Mouse (Mus musculus) midbrain, embryonic 11.5 days (tissue): Measurements from ENCODE around the gene Hmbs. TPM values are rescaled to one million over a fixed set of nuclear protein-coding genes. Genes with fewer than 3 reads are reported as not detected.

Experiments used
- ATAC-seq: fragments of 200-750 bp; cut with Nextera tagmentation; 2 replicates; pipeline ENCODE4 v1.8.0; 2017; ENCODE audit warnings: moderate TSS enrichment, moderate library complexity; ENCODE audit not compliant: low FRiP score
- DNase-seq: peaks from one replicate; pipeline ENCODE4 v3.0.0; 2015; ENCODE audit warnings: low spot score; ENCODE audit errors: missing footprints
- H3K27ac ChIP-seq: fragments of 300-500 bp; sonication (generic); 2 replicates; pipeline ENCODE4 v1.5.1; 2014; ENCODE audit warnings: low read depth, low read length
- H3K27me3 ChIP-seq: fragments of 300-500 bp; sonication (generic); 2 replicates; pipeline ENCODE4 v1.6.1; 2014; ENCODE audit warnings: mild to moderate bottlenecking, low read length, moderate library complexity, mixed read lengths; ENCODE audit not compliant: control insufficient read depth, insufficient read depth
- H3K36me3 ChIP-seq: fragments of 300-500 bp; sonication (generic); 2 replicates; pipeline ENCODE4 v1.6.1; 2014; ENCODE audit warnings: mild to moderate bottlenecking, low read length, moderate library complexity, mixed read lengths; ENCODE audit not compliant: control insufficient read depth, insufficient read depth
- H3K4me1 ChIP-seq: fragments of 300-500 bp; sonication (generic); 2 replicates; pipeline ENCODE4 v1.6.1; 2014; ENCODE audit warnings: low read length; ENCODE audit not compliant: control insufficient read depth, insufficient read depth
- H3K4me2 ChIP-seq: fragments of 300-500 bp; sonication (generic); 2 replicates; pipeline ENCODE4 v1.6.1; 2014; ENCODE audit warnings: mild to moderate bottlenecking, moderate library complexity
- H3K4me3 ChIP-seq: fragments of 300-500 bp; sonication (generic); 2 replicates; pipeline ENCODE4 v1.5.1; 2014; ENCODE audit warnings: low read depth, low read length
- H3K9ac ChIP-seq: fragments of 300-500 bp; sonication (generic); 2 replicates; pipeline ENCODE4 v1.6.1; 2014; ENCODE audit warnings: low read length
- H3K9me3 ChIP-seq: fragments of 300-500 bp; sonication (generic); 2 replicates; pipeline ENCODE4 v1.6.1; 2016; ENCODE audit warnings: low read length; ENCODE audit not compliant: control insufficient read depth
- WGBS: fragments of 180-500 bp; shearing (Covaris S2); extraction: QIAGEN DNeasy Blood & Tissue Kit; methylation state at CpG from one replicate; pipeline ENCODE4 v1.1.7; 2014; 5-methylcytosine and 5-hydroxymethylcytosine counted together
- polyA plus RNA-seq: library from polyadenylated mRNA; unstranded; fragments of >200 nt; fragmentation: Nextera tagmentation; extraction: Ambion mirVana; gene quantifications from 2 replicates; pipeline ENCODE4 v1.2.1, GENCODE M21; 2014

The Hmbs gene
- polyA plus RNA-seq, 1 experiment from 2014 or later: 147 TPM

- Histone ChIP-seq H3K27ac (no peak overlapping the region), H3K9me3 (no peaks in the 10 kb centered on the region), H3K27me3 (no peaks in the 10 kb centered on the region), H3K9ac (no peak overlapping the region), H3K4me1 (no peaks in the 10 kb centered on the region), H3K36me3 (peaks cover 66% of the 10 kb centered on the region), H3K4me2 (no peak overlapping the region), H3K4me3 (no peak overlapping the region)
- DNase-seq (no peak), ATAC-seq (no peak)
- WGBS: 97% methylated on average over 4 of the region's 4 CpGs
Measured at GRCm38 (mm10) chr9:44351396-44351795, 7.4 kb upstream of the Hmbs start.

DNA sequence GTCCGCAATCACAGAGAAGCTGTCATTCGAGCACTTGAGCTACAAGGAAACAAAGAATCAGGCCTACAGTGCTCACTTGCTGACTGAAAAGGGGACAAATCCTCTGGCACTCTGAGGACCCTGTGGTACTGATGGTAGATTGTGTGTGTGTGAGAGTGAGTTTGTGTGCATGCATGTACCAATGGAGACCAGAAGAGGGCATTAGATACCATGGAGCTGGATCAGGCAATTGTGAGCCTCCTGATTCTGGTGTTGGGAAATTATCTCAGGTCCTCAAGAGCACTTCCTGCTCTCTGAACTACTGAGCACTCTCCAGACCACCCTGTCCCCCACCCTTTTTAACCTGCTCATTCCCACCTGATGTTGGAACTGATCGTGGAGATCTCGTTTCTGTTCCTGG is 4.5 kb upstream of the Hmbs start:
- ATAC-seq (no peak), DNase-seq (no peak)
- Histone ChIP-seq H3K27me3 (no peaks in the 10 kb centered on the region), H3K4me3 (no peak overlapping the region), H3K4me1 (no peaks in the 10 kb centered on the region), H3K9me3 (no peaks in the 10 kb centered on the region), H3K9ac (no peak overlapping the region), H3K27ac (no peak overlapping the region), H3K4me2 (no peak overlapping the region), H3K36me3 (peaks cover 45% of the 10 kb centered on the region)
- 96% methylated on average over 4 of the region's 4 CpGs for WGBS

DNA sequence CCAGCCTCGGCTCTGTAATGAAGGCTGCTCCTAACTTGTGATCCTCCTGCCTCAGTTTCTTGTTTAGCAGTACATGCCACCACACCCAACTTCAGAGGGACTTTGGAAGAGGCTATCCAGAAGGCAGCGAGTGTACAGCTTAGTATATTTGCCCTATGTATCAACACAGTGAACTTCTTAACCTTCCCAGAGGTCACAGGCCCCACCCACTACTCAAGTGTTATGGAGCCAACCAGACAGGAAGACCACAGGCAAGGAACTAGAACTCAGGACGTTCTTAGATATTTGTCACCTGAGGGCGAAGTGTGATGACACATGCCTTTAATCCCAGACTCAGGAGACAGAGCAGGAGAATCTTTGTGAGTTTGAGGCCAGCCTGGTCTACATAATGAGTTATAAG is 3.6 kb upstream of the Hmbs start:
- H3K36me3 ChIP-seq: peaks cover 36% of the 10 kb centered on the region
- 93% methylated on average over 4 of the region's 4 CpGs for whole genome bisulfite sequencing

GRCm38 (mm10) chr9:44347166-44347565 is 3.1 kb upstream of the Hmbs start:
- Histone ChIP-seq H3K4me1 (peaks cover 6% of the 10 kb centered on the region), H3K4me3 (no peak overlapping the region), H3K9ac (no peak overlapping the region), H3K27me3 (no peaks in the 10 kb centered on the region), H3K36me3 (peaks cover 33% of the 10 kb centered on the region), H3K4me2 (no peak overlapping the region), H3K9me3 (no peaks in the 10 kb centered on the region), H3K27ac (no peak overlapping the region)
- WGBS: 95% methylated on average over 9 of the region's 9 CpGs
- ATAC-seq (no peak), DNase-seq (no peak)

More for the DNA sequence above, 3.6 kb upstream of the Hmbs start:
- DNase-seq (no peak), ATAC-seq (no peak)
- no peak overlapping the region for H3K27ac ChIP-seq
- H3K9me3 ChIP-seq: no peaks in the 10 kb centered on the region
- H3K27me3 ChIP-seq: no peaks in the 10 kb centered on the region
- no peak overlapping the region for H3K4me2 ChIP-seq
- H3K4me1 ChIP-seq: peaks cover 6% of the 10 kb centered on the region
- H3K9ac ChIP-seq: no peak overlapping the region
- H3K4me3 ChIP-seq: no peak overlapping the region

DNA sequence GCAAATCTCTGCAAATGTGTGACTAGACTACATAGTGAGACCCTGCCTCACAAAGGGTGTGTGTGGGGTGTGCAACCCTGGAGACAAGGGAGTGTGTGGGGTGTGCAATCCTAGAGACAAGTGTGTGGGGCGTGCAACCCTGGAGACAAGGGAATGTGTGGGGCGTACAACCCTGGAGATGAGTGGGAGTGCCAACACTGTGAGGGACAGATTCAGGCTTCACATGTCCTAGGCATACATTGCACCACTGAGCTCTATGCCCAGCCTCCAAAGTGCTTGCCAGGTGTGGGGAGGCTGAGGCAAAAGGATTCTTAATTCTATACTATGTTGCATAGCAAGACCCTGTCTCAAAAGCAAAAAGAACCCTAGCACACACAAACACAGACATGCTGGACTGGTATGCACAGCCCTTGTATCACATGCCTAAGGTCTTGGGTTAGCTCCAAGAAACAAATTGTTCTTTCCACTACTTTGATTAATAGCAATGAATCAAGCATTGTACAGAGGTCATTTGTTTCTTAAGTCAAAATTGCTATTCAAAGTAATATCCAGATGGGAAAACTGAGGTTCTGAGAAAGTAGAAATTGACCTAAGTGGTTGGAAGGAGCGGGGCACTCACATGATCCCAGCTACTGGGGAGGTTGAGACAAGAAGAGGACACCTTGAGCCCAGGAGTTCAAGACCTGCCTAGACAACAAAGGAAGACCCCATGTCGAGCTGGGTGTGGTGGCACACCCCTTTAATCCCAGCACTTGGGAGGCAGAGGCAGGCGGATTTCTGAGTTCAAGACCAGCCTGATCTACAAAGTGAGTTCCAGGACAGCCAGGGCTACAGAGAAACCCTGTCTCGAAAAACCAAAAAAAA is 1.8 kb upstream of the Hmbs start:
- H3K4me3 ChIP-seq: no peak overlapping the region
- no peak overlapping the region for H3K9ac ChIP-seq
- peaks cover 6% of the 10 kb centered on the region for H3K4me1 ChIP-seq
- DNase-seq: no peak
- H3K27me3 ChIP-seq: no peaks in the 10 kb centered on the region
- 91% methylated on average over 6 of the region's 6 CpGs for WGBS
- H3K4me2 ChIP-seq: no peak overlapping the region
- no peaks in the 10 kb centered on the region for H3K9me3 ChIP-seq
- H3K27ac ChIP-seq: no peak overlapping the region
- H3K36me3 ChIP-seq: peaks cover 30% of the 10 kb centered on the region
- no peak for ATAC-seq

- WGBS: 20% methylated on average over 6 of the region's 6 CpGs
- peak overlapping the region; percentile 55 for H3K9ac ChIP-seq
- no peak for DNase-seq
- H3K36me3 ChIP-seq: peaks cover 13% of the 10 kb centered on the region
- peak overlapping the region; percentile 59 for H3K4me2 ChIP-seq
- H3K4me3 ChIP-seq: peak overlapping the region; percentile 49
- H3K9me3 ChIP-seq: no peaks in the 10 kb centered on the region
- peak; percentile 17; the same call in 1 of the 2 replicates for ATAC-seq
- H3K27me3 ChIP-seq: no peaks in the 10 kb centered on the region
- peak overlapping the region; percentile 86 for H3K27ac ChIP-seq
- H3K4me1 ChIP-seq: peaks cover 6% of the 10 kb centered on the region
Measured at GRCm38 (mm10) chr9:44343290-44343689, 738 bp downstream of the Hmbs start.

DNA sequence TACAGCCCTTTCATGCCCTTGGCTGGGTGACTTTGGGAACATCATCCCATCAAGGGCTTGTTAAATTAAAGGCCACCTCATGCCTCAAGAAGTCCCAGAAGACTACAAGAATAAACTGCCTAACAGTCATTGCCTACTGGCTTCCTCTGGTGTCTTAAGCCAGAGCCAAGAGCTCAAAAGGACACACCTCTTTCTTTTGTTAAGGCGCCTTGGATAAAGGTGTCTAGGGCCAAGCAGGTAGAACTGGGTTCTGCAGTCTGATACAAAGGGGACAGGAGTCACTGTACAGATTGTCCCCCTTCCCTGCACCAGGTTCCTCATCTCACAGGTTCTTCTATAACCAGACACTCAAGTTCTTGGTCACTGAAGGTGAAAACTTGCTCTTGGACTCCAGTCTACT is 1.4 kb downstream of the Hmbs start:
- Histone ChIP-seq H3K4me1 (peaks cover 6% of the 10 kb centered on the region), H3K4me3 (no peak overlapping the region), H3K36me3 (peaks cover 8% of the 10 kb centered on the region), H3K9ac (peak overlapping the region; percentile 55; the same call in 1 of the 2 replicates), H3K27ac (peak overlapping the region; percentile 25; the same call in 1 of the 2 replicates), H3K27me3 (no peaks in the 10 kb centered on the region), H3K4me2 (peak overlapping the region; percentile 59; the same call in 1 of the 2 replicates), H3K9me3 (no peaks in the 10 kb centered on the region)
- 92% methylated on average over 1 of the region's 1 CpGs for WGBS
- DNase-seq (no peak), ATAC-seq (no peak)

GRCm38 (mm10) chr9:44342173-44342572 is 1.9 kb downstream of the Hmbs start:
- DNase-seq (no peak), ATAC-seq (no peak)
- Histone ChIP-seq H3K27me3 (no peaks in the 10 kb centered on the region), H3K27ac (peak overlapping the region; percentile 25; the same call in 1 of the 2 replicates), H3K4me1 (peaks cover 10% of the 10 kb centered on the region), H3K36me3 (peaks cover 3% of the 10 kb centered on the region; the same call in 1 of the 2 replicates), H3K4me2 (no peak overlapping the region), H3K4me3 (peak overlapping the region; percentile 3; the same call in 1 of the 2 replicates), H3K9ac (no peak overlapping the region), H3K9me3 (no peaks in the 10 kb centered on the region)
- WGBS: 86% methylated on average over 3 of the region's 3 CpGs

DNA sequence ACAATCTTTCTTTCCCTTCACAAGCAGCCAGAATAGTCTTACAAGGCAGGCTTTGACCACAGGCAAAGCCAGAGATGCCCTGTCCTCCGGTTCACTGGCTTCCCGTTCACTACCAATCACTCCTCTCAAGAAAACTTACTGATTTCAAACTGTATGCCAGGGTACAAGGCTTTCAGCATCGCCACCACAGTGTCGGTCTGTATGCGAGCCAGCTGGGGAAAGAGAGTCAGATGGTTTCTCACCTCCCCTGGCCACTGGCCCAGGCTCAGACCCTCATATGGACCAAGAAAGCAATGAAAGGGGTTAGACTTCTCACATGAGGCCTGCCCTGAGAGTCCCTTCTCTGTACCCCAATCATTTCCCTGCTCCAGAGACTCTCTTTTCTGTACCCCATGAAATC is 2.5 kb downstream of the Hmbs start:
- 0 out of 2 replicates have a peak overlapping the region, but pooled peaks have one; percentile 29 for H3K9ac ChIP-seq

More for the DNA sequence above, 2.5 kb downstream of the Hmbs start:
- Histone ChIP-seq H3K9me3 (no peaks in the 10 kb centered on the region), H3K4me3 (peak overlapping the region; percentile 3; the same call in 1 of the 2 replicates), H3K27me3 (no peaks in the 10 kb centered on the region), H3K4me1 (peaks cover 16% of the 10 kb centered on the region), H3K27ac (no peak overlapping the region), H3K36me3 (peaks cover 6% of the 10 kb centered on the region; the same call in 1 of the 2 replicates), H3K4me2 (no peak overlapping the region)
- no peak for ATAC-seq
- WGBS: 96% methylated on average over 5 of the region's 5 CpGs
- no peak for DNase-seq
